Mouse (Mus musculus): ENCODE measurements at regions not wholly inside any gene's neighbourhood (a gene's known extent, or its start where the extent isn't known, plus 50 kb on each side); places are given as distances from the start of the nearest gene placed in this dataset.

GRCm38 (mm10) chr3:137482546-137482945, 138.9 kb upstream of the Ddit4l start:
- DNase-seq (ENCODE audit: low spot score in 2 of 2): no peak

DNA sequence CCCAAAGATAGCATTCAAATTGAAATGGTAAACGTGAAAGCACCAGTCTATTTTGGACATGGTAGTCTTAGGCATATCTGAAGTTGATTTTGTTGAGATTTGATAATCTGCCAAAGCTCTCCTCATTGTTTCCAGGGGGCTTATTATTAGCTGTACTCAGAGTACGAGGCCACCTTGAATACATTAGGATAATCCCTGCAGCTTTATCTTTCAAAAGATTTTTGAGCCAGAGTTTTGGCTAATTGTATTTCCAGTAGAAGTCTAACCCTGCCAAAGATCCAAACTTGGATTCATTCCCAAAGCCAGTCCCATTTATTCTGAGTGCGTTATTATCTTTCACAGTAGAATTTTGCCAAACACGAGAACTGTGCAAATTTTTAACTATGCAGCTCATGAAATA, 138.4 kb upstream of the Ddit4l start:
- DNase-seq (ENCODE audit: low spot score in 2 of 2): no peak

GRCm38 (mm10) chr3:137489592-137489991, 131.8 kb upstream of the Ddit4l start:
- no peak for DNase-seq (ENCODE audit: low spot score in 2 of 2)

- no peak for DNase-seq (ENCODE audit: low spot score in 2 of 2)
Measured at GRCm38 (mm10) chr3:137491508-137492019, 129.8 kb upstream of the Ddit4l start.

- DNase-seq (ENCODE audit: low spot score in 2 of 2): no peak
Measured at GRCm38 (mm10) chr3:137498343-137498742, 123.1 kb upstream of the Ddit4l start.

DNA sequence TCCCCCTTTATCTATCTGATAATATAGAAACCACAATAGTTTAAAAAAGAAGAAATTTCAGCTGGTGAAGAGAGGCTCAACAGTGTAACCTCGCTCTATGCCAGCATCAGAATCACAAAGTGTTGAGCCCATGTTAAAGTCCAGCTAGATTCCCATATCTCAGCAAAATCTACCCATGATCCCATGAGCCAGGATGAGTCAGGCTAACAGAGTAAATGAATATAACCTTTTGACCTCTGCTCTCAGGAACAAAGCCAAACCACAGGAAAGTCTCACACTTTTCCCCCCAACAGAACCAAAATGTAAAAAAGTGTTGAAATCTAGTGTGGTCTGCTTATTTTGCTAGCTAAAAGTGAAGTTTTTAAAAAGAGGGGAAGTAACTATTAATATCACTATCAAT, 110.1 kb upstream of the Ddit4l start:
- DNase-seq (ENCODE audit: low spot score in 2 of 2): no peak

- no peak for DNase-seq (ENCODE audit: low spot score in 2 of 2)
Measured at GRCm38 (mm10) chr3:137512411-137512810, 109.0 kb upstream of the Ddit4l start.

DNA sequence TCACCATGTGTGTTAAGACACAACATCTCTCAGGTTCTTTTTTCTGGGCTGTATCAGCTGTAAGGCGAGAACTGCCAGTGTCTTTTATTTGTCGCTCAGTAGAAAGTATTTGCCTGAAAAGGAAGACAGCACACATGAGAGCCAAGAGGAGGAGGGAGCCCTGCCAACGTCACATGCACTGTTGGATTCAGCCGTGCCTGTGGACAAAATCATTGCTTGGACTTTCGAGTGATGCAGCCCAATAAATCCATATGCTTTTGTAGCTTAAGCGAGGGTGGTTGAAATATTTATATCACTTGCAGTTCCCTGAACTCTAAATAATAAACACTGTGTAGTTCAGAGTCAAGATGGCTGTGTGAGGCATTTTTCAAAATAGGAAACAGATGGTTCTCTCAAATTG, 108.4 kb upstream of the Ddit4l start:
- DNase-seq (ENCODE audit: low spot score in 2 of 2): peak; percentile 71 to 77

- DNase-seq (ENCODE audit: low spot score in 2 of 2): no peak
Measured at GRCm38 (mm10) chr3:137514238-137514637, 107.2 kb upstream of the Ddit4l start.

- no peak for DNase-seq (ENCODE audit: low spot score in 2 of 2)
Measured at GRCm38 (mm10) chr3:137517433-137517832, 104.0 kb upstream of the Ddit4l start.

DNA sequence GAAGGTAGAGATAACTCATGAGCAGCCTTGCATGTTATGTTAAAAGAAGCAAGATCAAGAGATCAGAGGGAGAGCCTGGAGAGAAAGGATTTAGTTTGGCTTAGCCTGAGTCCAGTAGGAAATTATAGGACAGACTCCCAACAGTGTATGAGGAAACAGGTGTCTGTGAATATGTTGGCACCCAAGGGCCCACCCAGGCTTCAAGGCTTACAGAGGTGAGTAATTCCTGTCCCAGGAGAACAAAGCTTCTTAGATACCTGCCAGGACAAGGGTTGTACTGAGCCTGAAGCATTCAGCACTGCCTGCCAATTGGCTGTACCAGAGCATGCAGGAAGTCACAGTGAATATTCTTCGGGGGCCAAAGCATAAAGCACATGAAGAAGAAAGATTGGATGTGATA, 101.2 kb upstream of the Ddit4l start:
- no peak for DNase-seq (ENCODE audit: low spot score in 2 of 2)

DNA sequence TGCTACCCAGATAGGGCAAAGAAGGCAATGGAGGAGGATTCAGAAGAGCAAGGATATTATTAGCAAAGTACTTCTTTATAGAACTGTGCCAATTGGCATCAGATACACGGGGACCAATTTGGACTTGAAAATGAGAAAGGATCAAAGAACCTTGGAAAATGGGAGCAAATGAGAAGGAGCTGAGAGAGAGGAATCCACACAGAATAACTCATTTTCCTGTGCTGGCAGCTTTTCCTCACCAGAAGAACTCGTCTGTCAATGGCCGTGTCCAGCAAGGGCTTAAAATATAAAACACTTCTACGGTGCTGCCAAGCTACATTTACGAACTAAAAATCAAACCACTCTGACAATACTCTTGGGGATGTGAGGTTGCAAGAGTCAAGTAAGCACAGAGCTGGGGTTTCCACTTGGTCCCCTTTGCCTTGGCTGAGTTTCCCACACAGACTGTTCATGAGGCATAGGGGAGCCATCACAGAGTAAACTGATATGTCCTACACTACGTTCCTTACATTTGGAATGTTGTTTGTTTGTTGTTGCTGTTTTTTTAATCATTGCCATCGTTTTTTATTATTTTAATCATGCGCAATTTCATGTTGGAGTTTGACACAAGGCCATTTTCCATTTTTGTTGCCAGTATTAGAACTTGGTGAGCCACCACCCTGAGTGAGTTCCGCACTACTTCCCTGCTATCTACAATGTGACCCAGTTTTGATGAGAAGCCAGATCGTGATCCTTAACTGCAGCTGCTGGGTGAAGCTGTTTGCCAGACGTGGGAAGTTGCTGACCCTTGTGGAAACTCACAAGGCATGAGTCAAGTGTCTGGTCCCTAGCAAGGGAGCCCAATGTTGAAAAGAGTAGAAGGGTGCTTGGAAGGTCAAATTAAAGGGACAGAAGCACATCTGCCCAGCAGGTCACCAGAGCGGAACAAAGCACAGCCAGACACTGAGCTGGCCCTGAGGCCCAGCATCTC, 95.5 kb upstream of the Ddit4l start:
- no peak for DNase-seq (ENCODE audit: low spot score in 2 of 2)

DNA sequence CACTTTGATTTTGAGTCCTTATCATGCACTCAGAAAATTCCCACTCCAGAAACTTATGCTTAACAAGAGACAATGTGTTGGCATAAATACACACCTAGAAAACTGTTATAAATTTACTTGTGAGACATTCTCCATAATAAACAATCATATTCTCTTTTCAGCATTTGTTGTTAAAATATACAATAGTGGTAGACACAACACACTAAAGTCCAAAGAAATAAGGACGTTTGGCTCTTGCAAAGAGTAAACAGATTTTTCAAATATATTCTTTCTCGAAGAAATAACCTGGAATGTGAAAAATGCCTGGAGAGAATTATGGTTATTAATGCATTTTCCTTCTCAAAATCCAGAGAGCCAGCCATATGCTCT, 91.8 kb upstream of the Ddit4l start:
- DNase-seq (ENCODE audit: low spot score in 2 of 2): no peak

GRCm38 (mm10) chr3:137529961-137530609, 91.3 kb upstream of the Ddit4l start:
- no peak for DNase-seq (ENCODE audit: low spot score in 2 of 2)

DNA sequence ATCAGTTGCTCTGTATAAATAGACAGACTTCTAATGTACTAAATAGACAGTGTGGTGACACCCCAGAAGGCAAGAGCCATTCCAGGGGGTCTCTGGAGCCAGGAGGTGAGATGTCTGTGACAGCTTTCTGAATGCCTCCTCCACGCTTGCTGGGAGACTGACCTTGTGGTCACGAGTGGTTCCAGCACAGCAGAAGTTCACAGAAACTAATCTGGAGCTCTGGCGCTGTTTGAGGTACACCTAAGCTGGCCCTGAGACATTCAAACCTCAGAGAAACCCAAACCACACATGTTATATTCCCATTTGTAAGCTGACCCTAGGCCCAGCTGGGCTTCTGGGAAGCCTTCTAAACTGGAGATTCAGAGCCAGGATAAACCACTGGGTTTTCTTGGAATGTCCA, 79.7 kb upstream of the Ddit4l start:
- DNase-seq (ENCODE audit: low spot score in 2 of 2): no peak

- no peak for DNase-seq (ENCODE audit: low spot score in 2 of 2)
Measured at GRCm38 (mm10) chr3:137542343-137542742, 79.1 kb upstream of the Ddit4l start.

- DNase-seq (ENCODE audit: low spot score in 2 of 2): peak; percentile 32 to 38
Measured at GRCm38 (mm10) chr3:137547414-137547877, 74.0 kb upstream of the Ddit4l start.

- DNase-seq (ENCODE audit: low spot score in 2 of 2): peak in 1 of 2 experiments; percentile 32
Measured at GRCm38 (mm10) chr3:137547938-137548337, 73.5 kb upstream of the Ddit4l start.

GRCm38 (mm10) chr3:137550708-137551107, 70.7 kb upstream of the Ddit4l start:
- DNase-seq (ENCODE audit: low spot score in 2 of 2): no peak

- DNase-seq (ENCODE audit: low spot score in 2 of 2): no peak
Measured at GRCm38 (mm10) chr3:137552472-137553336, 68.7 kb upstream of the Ddit4l start.

GRCm38 (mm10) chr3:137560851-137561449, 60.5 kb upstream of the Ddit4l start:
- peak; percentile 67 to 81 for DNase-seq (ENCODE audit: low spot score in 2 of 2)
